Mouse (Mus musculus): ENCODE results near the gene Mad1l1. TPM values are rescaled to one million over a fixed set of nuclear protein-coding genes. Genes with fewer than 3 reads are reported as not detected.

The Mad1l1 gene
- polyA plus RNA-seq, 1 experiment from 2014 or later: 20.5 TPM

DNA sequence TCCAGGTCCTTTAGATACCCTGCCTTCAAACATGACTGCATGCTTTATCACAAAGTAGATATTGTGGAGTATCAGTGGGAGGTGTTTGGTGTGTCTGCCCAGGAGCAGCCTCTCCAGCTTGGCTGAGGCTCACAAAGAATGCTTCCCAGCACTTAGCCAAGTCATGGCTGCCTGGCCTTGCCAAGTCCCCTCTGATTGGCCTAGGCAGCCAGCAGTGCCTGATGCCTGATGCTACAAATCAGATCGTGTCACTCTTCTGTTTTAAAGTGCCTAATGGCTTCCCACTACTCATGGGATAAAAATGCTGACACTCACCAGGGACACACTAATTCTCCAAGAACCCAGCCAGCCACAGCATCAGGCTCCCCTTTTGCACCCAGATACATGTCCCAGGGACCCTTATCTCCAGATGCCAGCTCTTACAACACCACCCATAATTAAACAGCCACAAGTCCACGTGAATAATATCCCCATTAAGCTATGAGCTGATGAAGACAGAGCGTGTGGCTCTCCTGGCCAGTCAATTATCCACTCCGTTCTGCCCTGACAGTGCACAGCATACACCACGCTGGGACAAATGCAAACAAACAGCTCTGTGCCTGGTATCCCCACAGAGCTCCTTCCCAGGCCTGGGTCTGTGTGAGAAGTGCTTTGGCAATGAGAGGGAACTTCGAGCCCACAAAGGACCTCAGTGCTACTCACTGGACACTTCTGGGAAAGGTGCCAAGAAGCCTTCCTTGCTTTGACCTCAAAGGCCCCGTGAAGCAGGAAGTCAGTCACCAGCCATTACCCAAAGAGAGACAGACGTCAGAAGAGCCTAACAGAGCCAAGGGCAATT is 205.7 kb downstream of the Mad1l1 start:
- peak; percentile 81 for ATAC-seq (ENCODE audit: insufficient number of reproducible peaks, insufficient read depth, low FRiP score, low read depth)
- H3K9me3 ChIP-seq (ENCODE audit: control insufficient read depth, low read length): no peaks in the 10 kb centered on the region
- H3K4me1 ChIP-seq (ENCODE audit: control insufficient read depth in 2 of 2, insufficient read depth in 2 of 2, low read length in 2 of 2): peaks cover 23 to 25% of the 10 kb centered on the region in 2 experiments
- H3K4me2 ChIP-seq (ENCODE audit: low read length): no peak overlapping the region
- no peak overlapping the region for H3K4me3 ChIP-seq (ENCODE audit: control insufficient read depth in 1 of 2, insufficient read depth in 1 of 2, low read depth in 1 of 2, low read length in 2 of 2)
- peak overlapping the region; percentile 62 to 73 for H3K27ac ChIP-seq (replicated peaks in 1 of 2; ENCODE audit: control insufficient read depth in 1 of 2, insufficient read depth in 1 of 2, low read depth in 2 of 2, low read length in 2 of 2)
- no peaks in the 10 kb centered on the region for H3K36me3 ChIP-seq (ENCODE audit: control insufficient read depth, insufficient read depth, low read length)
- WGBS: 13% methylated on average over 8 of the region's 8 CpGs
- no peaks in the 10 kb centered on the region for H3K27me3 ChIP-seq (ENCODE audit: control insufficient read depth, insufficient read depth, low read length)
- no peak overlapping the region for H3K9ac ChIP-seq (ENCODE audit: low read length)

DNA sequence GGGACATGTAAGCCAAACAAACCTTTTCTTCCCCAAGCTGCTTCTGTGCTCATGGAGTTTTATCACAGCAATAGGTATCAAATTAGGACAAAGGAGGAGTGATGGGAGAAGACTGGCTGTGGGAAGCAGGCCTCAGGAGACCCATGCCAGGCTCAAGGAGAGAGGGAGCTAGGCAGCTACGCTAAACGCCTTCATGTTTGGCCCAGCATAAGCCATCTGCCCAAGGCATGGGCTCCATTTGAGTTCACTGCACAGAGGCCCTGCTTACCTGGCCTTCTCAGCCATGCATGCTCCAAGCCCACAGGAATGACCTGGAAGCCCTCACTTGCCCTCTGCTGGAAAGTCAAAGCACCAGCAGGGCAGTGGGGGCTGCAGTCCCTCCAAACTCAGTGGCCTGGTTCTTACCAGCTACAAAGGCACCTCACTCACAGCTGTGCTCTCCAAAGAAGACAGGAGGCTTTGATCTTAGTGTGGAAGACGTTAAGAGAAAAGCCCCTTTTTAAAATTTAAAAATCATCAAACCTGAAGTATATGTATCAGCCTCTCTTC is 206.8 kb downstream of the Mad1l1 start:
- no peak overlapping the region for H3K4me3 ChIP-seq (ENCODE audit: control insufficient read depth in 1 of 2, insufficient read depth in 1 of 2, low read depth in 1 of 2, low read length in 2 of 2)
- peak overlapping the region in 1 of 2 experiments; percentile 49; a peak in 2 of 4 replicates for H3K27ac ChIP-seq (replicated peaks in 1 of 2; ENCODE audit: control insufficient read depth in 1 of 2, insufficient read depth in 1 of 2, low read depth in 2 of 2, low read length in 2 of 2)
- WGBS: 83% methylated on average over 3 of the region's 3 CpGs
- H3K9ac ChIP-seq (ENCODE audit: low read length): no peak overlapping the region
- H3K4me1 ChIP-seq (ENCODE audit: control insufficient read depth in 2 of 2, insufficient read depth in 2 of 2, low read length in 2 of 2): peaks cover 23 to 25% of the 10 kb centered on the region in 2 experiments
- no peak overlapping the region for H3K4me2 ChIP-seq (ENCODE audit: low read length)
- H3K27me3 ChIP-seq (ENCODE audit: control insufficient read depth, insufficient read depth, low read length): no peaks in the 10 kb centered on the region
- H3K36me3 ChIP-seq (ENCODE audit: control insufficient read depth, insufficient read depth, low read length): no peaks in the 10 kb centered on the region
- no peaks in the 10 kb centered on the region for H3K9me3 ChIP-seq (ENCODE audit: control insufficient read depth, low read length)
- ATAC-seq (ENCODE audit: insufficient number of reproducible peaks, insufficient read depth, low FRiP score, low read depth): no peak

DNA sequence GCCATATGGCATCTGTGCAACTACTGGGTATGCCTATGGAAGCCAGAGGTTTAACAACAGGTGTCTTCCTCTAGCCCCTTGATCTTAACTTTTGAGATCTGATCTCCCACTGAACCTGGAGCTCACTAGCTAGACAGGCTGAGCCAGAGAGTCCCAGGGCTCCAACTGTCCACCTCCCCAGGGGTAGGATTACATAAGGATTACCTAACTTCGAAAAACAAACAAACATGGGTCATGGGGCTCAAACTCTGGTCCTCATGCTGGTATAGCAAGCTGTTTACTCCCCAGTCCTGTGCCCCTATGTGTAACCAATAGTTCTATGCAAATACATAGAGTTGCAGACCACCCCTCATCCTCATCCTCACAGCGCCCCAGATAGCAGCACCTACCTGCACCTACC is 208.1 kb downstream of the Mad1l1 start:
- H3K36me3 ChIP-seq (ENCODE audit: control insufficient read depth, insufficient read depth, low read length): no peaks in the 10 kb centered on the region
- H3K9me3 ChIP-seq (ENCODE audit: control insufficient read depth, low read length): no peaks in the 10 kb centered on the region
- H3K9ac ChIP-seq (ENCODE audit: low read length): no peak overlapping the region
- H3K27me3 ChIP-seq (ENCODE audit: control insufficient read depth, insufficient read depth, low read length): no peaks in the 10 kb centered on the region
- no peak overlapping the region for H3K27ac ChIP-seq (replicated peaks in 1 of 2; ENCODE audit: control insufficient read depth in 1 of 2, insufficient read depth in 1 of 2, low read depth in 2 of 2, low read length in 2 of 2)
- ATAC-seq (ENCODE audit: insufficient number of reproducible peaks, insufficient read depth, low FRiP score, low read depth): no peak
- H3K4me1 ChIP-seq (ENCODE audit: control insufficient read depth in 2 of 2, insufficient read depth in 2 of 2, low read length in 2 of 2): peaks cover 23 to 25% of the 10 kb centered on the region in 2 experiments
- no peak overlapping the region for H3K4me2 ChIP-seq (ENCODE audit: low read length)
- 87% methylated on average over 2 of the region's 2 CpGs for WGBS
- H3K4me3 ChIP-seq (ENCODE audit: control insufficient read depth in 1 of 2, insufficient read depth in 1 of 2, low read depth in 1 of 2, low read length in 2 of 2): no peak overlapping the region

DNA sequence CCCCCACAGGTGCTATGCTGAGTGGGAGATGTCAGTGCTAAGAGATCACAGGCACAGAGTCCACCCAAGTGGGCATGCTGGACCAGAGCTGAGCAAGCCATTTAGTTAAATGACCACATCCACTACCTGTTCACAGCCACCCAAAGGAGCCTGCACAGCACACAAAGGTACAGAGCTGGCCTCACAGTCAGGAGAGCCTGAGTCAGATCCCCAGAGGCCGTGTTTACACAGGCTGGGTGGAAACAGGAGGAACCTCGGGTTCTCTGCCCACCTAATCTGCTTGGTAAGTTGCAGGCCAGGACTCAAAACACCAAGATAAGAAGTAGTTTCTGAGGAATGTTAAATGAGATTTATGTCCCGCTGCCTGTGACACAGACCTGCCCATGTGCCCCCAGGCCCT is 211.3 kb downstream of the Mad1l1 start:
- Histone ChIP-seq H3K9ac (ENCODE audit: low read length) (no peak overlapping the region), H3K4me1 (ENCODE audit: control insufficient read depth in 2 of 2, insufficient read depth in 2 of 2, low read length in 2 of 2) (peaks cover 4 to 5% of the 10 kb centered on the region in 2 experiments)
- 33% methylated on average over 3 of the region's 3 CpGs for WGBS

DNA sequence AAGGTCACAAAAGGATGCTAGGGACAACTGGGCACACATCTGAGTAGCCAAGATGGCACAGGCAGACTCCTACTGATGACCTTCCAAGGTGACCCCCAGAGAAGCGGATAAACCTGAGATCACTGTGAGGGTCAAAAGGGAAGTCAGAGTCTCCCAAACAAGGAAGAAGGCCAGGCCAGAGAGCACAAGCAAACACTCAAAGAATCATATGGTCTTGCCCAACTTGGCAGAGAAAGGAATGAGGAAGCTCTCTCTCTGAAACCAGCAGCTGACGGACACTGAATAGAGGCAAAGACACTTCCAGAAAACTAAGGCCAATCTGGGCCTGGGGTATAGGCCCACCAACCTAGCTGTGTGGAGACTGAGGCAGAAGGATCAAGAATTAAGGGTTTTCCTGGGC is 213.4 kb downstream of the Mad1l1 start:
- Histone ChIP-seq H3K4me1 (ENCODE audit: control insufficient read depth in 2 of 2, insufficient read depth in 2 of 2, low read length in 2 of 2) (no peaks in the 10 kb centered on the region), H3K4me2 (ENCODE audit: low read length) (no peak overlapping the region), H3K9me3 (ENCODE audit: control insufficient read depth, low read length) (no peaks in the 10 kb centered on the region), H3K36me3 (ENCODE audit: control insufficient read depth, insufficient read depth, low read length) (no peaks in the 10 kb centered on the region), H3K27me3 (ENCODE audit: control insufficient read depth, insufficient read depth, low read length) (no peaks in the 10 kb centered on the region), H3K27ac (replicated peaks in 1 of 2; ENCODE audit: control insufficient read depth in 1 of 2, insufficient read depth in 1 of 2, low read depth in 2 of 2, low read length in 2 of 2) (no peak overlapping the region), H3K4me3 (ENCODE audit: control insufficient read depth in 1 of 2, insufficient read depth in 1 of 2, low read depth in 1 of 2, low read length in 2 of 2) (no peak overlapping the region), H3K9ac (ENCODE audit: low read length) (no peak overlapping the region)
- WGBS: 82% methylated on average over 2 of the region's 2 CpGs
- ATAC-seq (ENCODE audit: insufficient number of reproducible peaks, insufficient read depth, low FRiP score, low read depth): no peak

More for the DNA sequence above, 211.3 kb downstream of the Mad1l1 start:
- Histone ChIP-seq H3K4me3 (ENCODE audit: control insufficient read depth in 1 of 2, insufficient read depth in 1 of 2, low read depth in 1 of 2, low read length in 2 of 2) (no peak overlapping the region), H3K9me3 (ENCODE audit: control insufficient read depth, low read length) (no peaks in the 10 kb centered on the region), H3K36me3 (ENCODE audit: control insufficient read depth, insufficient read depth, low read length) (no peaks in the 10 kb centered on the region), H3K4me2 (ENCODE audit: low read length) (no peak overlapping the region), H3K27me3 (ENCODE audit: control insufficient read depth, insufficient read depth, low read length) (no peaks in the 10 kb centered on the region), H3K27ac (replicated peaks in 1 of 2; ENCODE audit: control insufficient read depth in 1 of 2, insufficient read depth in 1 of 2, low read depth in 2 of 2, low read length in 2 of 2) (no peak overlapping the region)
- ATAC-seq (ENCODE audit: insufficient number of reproducible peaks, insufficient read depth, low FRiP score, low read depth): no peak

GRCm38 (mm10) chr5:140106051-140106450 is 215.3 kb downstream of the Mad1l1 start:
- no peak overlapping the region for H3K4me3 ChIP-seq (ENCODE audit: control insufficient read depth in 1 of 2, insufficient read depth in 1 of 2, low read depth in 1 of 2, low read length in 2 of 2)
- no peaks in the 10 kb centered on the region for H3K4me1 ChIP-seq (ENCODE audit: control insufficient read depth in 2 of 2, insufficient read depth in 2 of 2, low read length in 2 of 2)
- no peaks in the 10 kb centered on the region for H3K27me3 ChIP-seq (ENCODE audit: control insufficient read depth, insufficient read depth, low read length)
- H3K9ac ChIP-seq (ENCODE audit: low read length): no peak overlapping the region
- no peaks in the 10 kb centered on the region for H3K9me3 ChIP-seq (ENCODE audit: control insufficient read depth, low read length)
- 86% methylated on average over 3 of the region's 3 CpGs for WGBS
- no peak for ATAC-seq (ENCODE audit: insufficient number of reproducible peaks, insufficient read depth, low FRiP score, low read depth)
- H3K27ac ChIP-seq (replicated peaks in 1 of 2; ENCODE audit: control insufficient read depth in 1 of 2, insufficient read depth in 1 of 2, low read depth in 2 of 2, low read length in 2 of 2): no peak overlapping the region
- peaks cover 1% of the 10 kb centered on the region; the same call in 1 of the 2 replicates for H3K36me3 ChIP-seq (ENCODE audit: control insufficient read depth, insufficient read depth, low read length)
- no peak overlapping the region for H3K4me2 ChIP-seq (ENCODE audit: low read length)

GRCm38 (mm10) chr5:140104891-140105290 is 216.5 kb downstream of the Mad1l1 start:
- ATAC-seq (ENCODE audit: insufficient number of reproducible peaks, insufficient read depth, low FRiP score, low read depth): no peak
- WGBS: 91% methylated on average over 1 of the region's 1 CpGs
- H3K9ac ChIP-seq (ENCODE audit: low read length): no peak overlapping the region

More at GRCm38 (mm10) chr5:140104891-140105290, 216.5 kb downstream of the Mad1l1 start:
- H3K27me3 ChIP-seq (ENCODE audit: control insufficient read depth, insufficient read depth, low read length): no peaks in the 10 kb centered on the region
- H3K4me1 ChIP-seq (ENCODE audit: control insufficient read depth in 2 of 2, insufficient read depth in 2 of 2, low read length in 2 of 2): no peaks in the 10 kb centered on the region
- H3K27ac ChIP-seq (replicated peaks in 1 of 2; ENCODE audit: control insufficient read depth in 1 of 2, insufficient read depth in 1 of 2, low read depth in 2 of 2, low read length in 2 of 2): no peak overlapping the region
- H3K4me2 ChIP-seq (ENCODE audit: low read length): no peak overlapping the region
- H3K9me3 ChIP-seq (ENCODE audit: control insufficient read depth, low read length): no peaks in the 10 kb centered on the region
- H3K36me3 ChIP-seq (ENCODE audit: control insufficient read depth, insufficient read depth, low read length): peaks cover 4% of the 10 kb centered on the region; the same call in 1 of the 2 replicates
- H3K4me3 ChIP-seq (ENCODE audit: control insufficient read depth in 1 of 2, insufficient read depth in 1 of 2, low read depth in 1 of 2, low read length in 2 of 2): no peak overlapping the region
